ENCODE assay signal across 49 mouse cellular contexts in the genomic region with DNA sequence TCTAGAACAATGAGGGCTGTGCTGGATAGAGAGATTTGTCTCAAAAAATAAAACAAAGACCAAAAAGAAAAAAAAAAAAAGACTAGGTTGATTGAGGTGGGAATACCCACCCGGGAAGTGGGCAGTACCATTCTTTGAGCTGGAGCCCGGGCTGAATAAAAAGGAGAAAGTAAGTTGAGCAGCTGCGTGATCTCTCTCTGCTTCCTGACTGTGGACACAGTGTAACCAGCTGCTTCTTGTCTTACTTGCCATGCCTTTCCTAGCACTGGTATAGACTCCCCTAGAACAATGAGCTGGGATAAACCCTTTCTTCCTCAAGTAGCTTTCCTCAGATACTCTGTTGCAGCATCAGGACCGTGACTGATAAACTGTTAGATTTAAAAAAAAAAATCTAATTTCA. TPM values are rescaled to one million over a fixed set of nuclear protein-coding genes. Genes with fewer than 3 reads are reported as not detected.
"Had no signal": no experiment of that assay in that cellular context is flagged by ENCODE, and none has a peak within 500 bp of the region (broad histone marks: within the 10 kb centered on the region; RNA-seq: fewer than 3 reads in every experiment).

No protein-coding gene starts in this region.

- H3K9me3 ChIP-seq: heart, embryonic 10.5 days; heart, embryonic 12.5 days; heart, embryonic 13.5 days; heart, embryonic 15.5 days; hindbrain, embryonic 10.5 days; hindbrain, embryonic 12.5 days; hindbrain, embryonic 13.5 days; hindbrain, embryonic 15.5 days; intestine, embryonic 15.5 days had no signal

- H3K9ac ChIP-seq: heart, embryonic 12.5 days; heart, embryonic 13.5 days; heart, embryonic 15.5 days; hindbrain, embryonic 12.5 days; hindbrain, embryonic 13.5 days; hindbrain, embryonic 14.5 days; hindbrain, embryonic 15.5 days; intestine, embryonic 15.5 days; kidney, embryonic 15.5 days had no signal

- H3K4me2 ChIP-seq: heart, embryonic 11.5 days; heart, embryonic 12.5 days; heart, embryonic 13.5 days; heart, embryonic 15.5 days; hindbrain, embryonic 12.5 days; hindbrain, embryonic 13.5 days; hindbrain, embryonic 14.5 days; hindbrain, embryonic 15.5 days; intestine, embryonic 15.5 days; kidney, embryonic 15.5 days had no signal

- H3K27me3 ChIP-seq: heart, embryonic 12.5 days; heart, embryonic 13.5 days; heart, embryonic 15.5 days; hindbrain, embryonic 12.5 days; hindbrain, embryonic 13.5 days; hindbrain, embryonic 15.5 days; intestine, embryonic 15.5 days; kidney, embryonic 15.5 days had no signal

- H3K36me3 ChIP-seq: heart, embryonic 10.5 days; heart, embryonic 12.5 days; heart, embryonic 13.5 days; heart, embryonic 15.5 days; hindbrain, embryonic 10.5 days; hindbrain, embryonic 12.5 days; hindbrain, embryonic 13.5 days; hindbrain, embryonic 15.5 days; intestine, embryonic 15.5 days; kidney, embryonic 15.5 days had no signal

- DNase-seq: heart, postnatal 10 days; heart, postnatal 14 days; heart, postnatal 36 days; heart, postnatal 4 days; kidney, adult 11 months; kidney, adult 18-20 months; kidney, adult 2 months; kidney, adult 8-10 months; kidney, adult 9 months; kidney, postnatal 10 days; kidney, postnatal 14 days; kidney, postnatal 25 days; kidney, postnatal 36 days; kidney, postnatal 4 days; layer of hippocampus, adult 9-11 months; layer of hippocampus, postnatal 36 days had no signal

- H3K4me3 ChIP-seq: heart, embryonic 10.5 days; heart, embryonic 12.5 days; heart, embryonic 13.5 days; heart, embryonic 15.5 days; hindbrain, embryonic 10.5 days; hindbrain, embryonic 12.5 days; hindbrain, embryonic 13.5 days; hindbrain, embryonic 15.5 days; intestine, embryonic 15.5 days; kidney, embryonic 15.5 days; layer of hippocampus, adult 2 months had no signal

- H3K4me1 ChIP-seq: heart, embryonic 10.5 days; heart, embryonic 12.5 days; heart, embryonic 13.5 days; heart, embryonic 15.5 days; hindbrain, embryonic 12.5 days; hindbrain, embryonic 13.5 days; hindbrain, embryonic 15.5 days; intestine, embryonic 15.5 days had no signal

- H3K27ac ChIP-seq: heart, embryonic 10.5 days; heart, embryonic 13.5 days; heart, embryonic 15.5 days; hindbrain, embryonic 10.5 days; hindbrain, embryonic 12.5 days; hindbrain, embryonic 13.5 days; hindbrain, embryonic 14.5 days; hindbrain, embryonic 15.5 days; hindbrain, postnatal 0 days; intestine, embryonic 15.5 days; kidney, embryonic 15.5 days; kidney, postnatal 0 days; layer of hippocampus, adult 2 months had no signal

RNA-seq across cellular contexts. Expression of gene Slc36a3, which starts 10.0 kb away (rescaled TPM):
- total RNA-seq: heart, postnatal 10 days; heart, postnatal 14 days; heart, postnatal 25 days; heart, postnatal 36 days; heart, postnatal 4 days; hematopoietic stem cell, adult 5-6 weeks; hindbrain, postnatal 0 days; layer of hippocampus, adult 18-20 months; layer of hippocampus, adult 2 months; layer of hippocampus, adult 8-10 months; layer of hippocampus, postnatal 10 days; layer of hippocampus, postnatal 14 days; layer of hippocampus, postnatal 25 days; layer of hippocampus, postnatal 36 days; left cerebral cortex, adult 18-20 months had no signal
- polyA plus RNA-seq: heart, embryonic 10.5 days; heart, embryonic 11.5 days; heart, embryonic 12.5 days; heart, embryonic 13.5 days; heart, embryonic 14.5 days; heart, embryonic 15.5 days; heart, embryonic 16.5 days; heart, postnatal 0 days; hindbrain, embryonic 10.5 days; hindbrain, embryonic 11.5 days; hindbrain, embryonic 12.5 days; hindbrain, embryonic 13.5 days; hindbrain, embryonic 14.5 days; hindbrain, embryonic 15.5 days; hindbrain, embryonic 16.5 days; hindbrain, postnatal 0 days; intestine, embryonic 14.5 days; intestine, embryonic 15.5 days; intestine, embryonic 16.5 days; intestine, postnatal 0 days; kidney, embryonic 14.5 days; kidney, embryonic 15.5 days; kidney, embryonic 16.5 days; kidney, postnatal 0 days had no signal

RNA-seq across cellular contexts. Expression of gene Slc36a2, which starts 43.4 kb away (rescaled TPM):
- total RNA-seq: hematopoietic stem cell, adult 5-6 weeks had no signal
- polyA plus RNA-seq: intestine, postnatal 0 days had no signal
